Mouse (Mus musculus) brain, embryonic 18.5 days (tissue): ENCODE measurements around the gene Adamts9.

Experiments
- DNase-seq: peaks from one replicate; pipeline ENCODE4 v3.0.0-alpha.2; 2012; ENCODE audit warnings: low read depth, low spot score

The Adamts9 gene

DNA sequence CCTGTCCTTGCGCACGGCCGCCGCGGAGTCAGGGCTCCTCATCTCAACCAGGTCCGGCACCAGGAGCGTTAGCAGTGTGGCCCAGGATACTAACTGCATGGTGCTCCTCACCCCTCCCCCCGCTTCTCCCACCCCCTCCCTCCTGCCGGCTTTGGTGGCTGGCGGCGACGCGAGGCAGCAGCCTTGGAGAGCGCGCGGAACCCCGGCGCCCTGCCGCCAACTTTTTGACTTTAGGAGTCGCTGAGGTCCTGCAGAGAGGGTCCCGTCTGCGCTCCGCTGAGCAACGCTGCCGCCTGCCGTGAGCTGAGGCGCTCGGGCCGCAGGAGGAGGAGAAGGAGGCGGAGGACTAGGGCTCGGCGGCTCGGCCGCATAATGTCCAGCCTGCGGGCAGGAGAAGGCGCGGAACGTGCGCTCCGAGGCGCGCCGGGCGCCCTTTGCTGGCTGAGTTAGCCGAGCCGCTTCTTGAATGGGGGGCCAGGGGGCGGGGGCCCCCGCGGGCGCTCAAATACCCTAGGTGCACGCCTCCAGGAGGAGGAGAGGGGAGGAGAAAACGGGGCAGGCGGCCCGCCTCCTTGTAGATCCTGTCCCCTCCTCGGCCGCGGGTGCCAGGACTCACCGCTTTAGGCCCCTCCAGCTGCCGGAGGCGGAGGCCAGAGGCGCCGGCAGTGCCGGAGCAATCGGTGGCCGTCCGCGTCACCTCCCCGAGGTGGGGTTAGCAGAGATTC, at the start of gene Adamts9:
Gene Adamts9, minus strand, starts transcription at position 436 of the 725 bp plus-strand sequence.
- DNase-seq, result no peak

DNA sequence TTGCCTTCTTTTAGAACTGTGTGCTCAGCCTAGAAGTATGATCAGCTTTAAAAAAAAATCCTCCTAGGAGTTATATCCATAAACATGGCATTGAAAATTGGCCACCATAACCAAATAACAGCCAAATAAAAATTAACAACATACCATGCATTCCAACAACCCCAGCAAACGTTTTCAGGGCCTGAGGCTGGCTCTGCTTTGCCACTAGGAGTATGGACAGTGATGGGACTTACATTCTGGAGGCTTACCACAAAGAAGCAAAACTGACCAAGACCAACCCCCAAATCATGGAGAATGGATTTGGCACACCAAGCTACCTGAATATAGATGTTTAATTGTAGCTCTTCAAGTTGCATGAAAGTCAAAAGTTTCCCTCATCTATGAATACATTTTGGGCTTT, 48.3 kb upstream of the Adamts9 start:
- DNase-seq, result no peak

DNA sequence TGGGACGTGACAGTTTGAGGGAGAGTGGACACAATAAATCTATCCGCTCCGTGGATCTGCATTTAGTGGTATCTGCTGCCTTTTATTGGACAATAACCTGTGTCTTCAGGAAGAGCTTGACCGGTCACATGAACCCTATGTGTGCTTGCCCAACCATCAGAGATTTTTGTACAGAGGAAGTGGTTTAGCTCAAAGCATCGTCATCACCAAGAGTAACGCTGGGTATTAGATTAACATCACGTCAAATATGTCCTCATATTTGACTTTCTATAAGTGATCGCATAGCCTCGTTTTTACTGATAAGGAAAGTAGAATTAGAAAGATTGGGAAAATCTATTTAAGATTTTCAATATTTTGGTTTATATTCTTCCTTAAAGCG, 45.3 kb upstream of the Adamts9 start:
- no peak for DNase-seq

GRCm38 (mm10) chr6:92987846-92988619, 44.7 kb upstream of the Adamts9 start:
- DNase-seq, result no peak

DNA sequence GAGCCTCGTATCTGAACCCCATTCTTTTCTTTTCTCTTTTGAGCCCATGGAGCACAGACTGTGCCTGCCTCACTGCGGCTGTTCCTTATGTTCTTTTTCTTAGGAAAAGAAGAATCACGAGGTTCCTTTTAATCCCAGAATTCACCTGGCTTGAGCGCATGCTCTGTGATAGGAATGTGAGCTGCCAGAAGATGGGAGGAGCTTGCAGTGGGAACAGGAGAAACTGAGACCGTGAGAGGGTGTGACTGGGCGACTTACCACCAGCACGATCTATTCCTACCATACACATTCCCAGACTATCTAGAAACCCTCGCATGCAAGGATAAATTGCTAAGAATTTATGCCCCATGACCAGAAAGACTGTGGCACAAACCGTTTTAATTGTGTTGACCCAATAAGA, 44.1 kb upstream of the Adamts9 start:
- DNase-seq, result no peak

DNA sequence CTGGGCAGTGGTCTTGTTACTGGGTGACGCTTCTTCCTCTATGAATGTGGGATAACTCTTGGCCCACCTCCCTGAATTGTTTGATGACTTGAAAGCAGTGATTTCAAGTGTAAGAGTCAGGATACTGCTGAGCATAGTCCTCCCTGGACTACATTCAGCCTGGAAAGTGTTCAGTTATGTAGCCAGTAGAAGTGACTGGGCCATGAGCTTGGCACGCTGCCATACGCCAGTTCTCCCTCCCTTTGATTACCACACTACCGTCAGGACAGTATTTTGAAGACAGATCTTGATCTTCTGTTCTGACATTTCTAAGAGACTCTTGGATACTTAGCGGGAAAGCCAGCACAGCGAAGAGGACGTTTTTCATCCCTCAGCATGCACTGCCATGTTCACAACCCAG, 40.1 kb upstream of the Adamts9 start:
- DNase-seq, result no peak

- DNase-seq, result no peak
These were observed 38.3 kb upstream of the Adamts9 start for GRCm38 (mm10) chr6:92981451-92982186.

GRCm38 (mm10) chr6:92973340-92973739, 30.0 kb upstream of the Adamts9 start:
- DNase-seq, result no peak

DNA sequence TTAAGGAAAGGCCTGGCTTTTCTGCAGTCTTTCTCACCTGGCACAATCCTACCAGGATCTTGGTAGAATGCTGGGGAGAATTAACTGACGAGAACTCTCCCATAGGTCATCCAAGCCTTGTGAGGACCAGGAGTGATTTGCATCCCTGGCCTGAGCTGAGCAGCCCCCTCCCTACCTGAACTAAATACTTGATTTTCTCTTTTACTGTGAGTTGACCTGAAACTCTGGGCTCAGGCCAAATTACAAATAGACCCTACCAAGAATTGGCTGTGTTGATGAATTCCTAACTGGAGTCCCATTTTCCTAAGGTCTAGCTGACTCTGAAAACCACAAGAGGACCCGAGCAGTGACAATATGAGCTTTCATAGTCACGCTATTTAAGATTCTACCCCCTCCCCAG, 25.4 kb upstream of the Adamts9 start:
- DNase-seq, result no peak

DNA sequence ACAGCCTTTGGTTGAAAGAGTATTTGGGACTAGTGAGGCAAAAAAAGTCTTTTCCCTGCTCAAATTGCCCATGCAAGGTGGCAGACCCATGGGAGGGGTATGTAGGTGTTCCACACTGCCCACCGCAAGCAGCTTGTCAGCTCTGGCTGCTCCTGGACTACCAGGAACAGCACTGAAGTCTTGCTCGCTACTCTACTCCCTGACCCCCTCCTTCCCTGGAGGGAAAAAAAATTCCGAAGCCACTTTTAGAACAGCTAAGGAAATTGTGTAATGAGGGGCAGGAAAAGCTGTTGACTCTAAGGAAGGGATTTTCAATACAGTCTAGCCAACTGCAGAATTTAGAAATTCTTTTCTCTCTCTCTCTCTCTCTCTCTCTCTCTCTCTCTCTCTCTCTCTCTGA, 24.9 kb upstream of the Adamts9 start:
- no peak for DNase-seq

- no peak for DNase-seq
These were observed 19.7 kb upstream of the Adamts9 start for GRCm38 (mm10) chr6:92962966-92963365.

GRCm38 (mm10) chr6:92960997-92961396, 17.7 kb upstream of the Adamts9 start:
- DNase-seq, result no peak

DNA sequence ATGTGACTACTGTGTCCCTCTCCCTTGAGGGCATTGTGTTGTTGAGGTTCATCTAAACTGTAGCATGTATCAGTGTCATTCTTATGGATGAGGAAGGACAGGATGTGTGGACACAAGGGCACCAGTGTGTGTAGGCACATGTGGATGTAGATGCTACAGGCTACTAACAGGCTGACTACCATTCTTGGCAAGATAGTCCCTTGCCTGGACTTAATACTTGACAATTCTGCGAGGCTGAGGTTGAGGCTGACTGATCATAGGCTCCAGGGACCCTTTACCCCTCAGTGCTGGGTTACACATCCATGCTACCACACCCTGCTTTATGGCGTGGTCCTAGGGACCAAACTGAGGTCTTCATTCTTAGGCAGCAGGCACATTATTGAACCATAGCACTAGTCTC, 16.1 kb upstream of the Adamts9 start:
- no peak for DNase-seq

- no peak for DNase-seq
These were observed 4.2 kb upstream of the Adamts9 start for GRCm38 (mm10) chr6:92947337-92948042.

GRCm38 (mm10) chr6:92944711-92945110, 1.4 kb upstream of the Adamts9 start:
- DNase-seq, result no peak

DNA sequence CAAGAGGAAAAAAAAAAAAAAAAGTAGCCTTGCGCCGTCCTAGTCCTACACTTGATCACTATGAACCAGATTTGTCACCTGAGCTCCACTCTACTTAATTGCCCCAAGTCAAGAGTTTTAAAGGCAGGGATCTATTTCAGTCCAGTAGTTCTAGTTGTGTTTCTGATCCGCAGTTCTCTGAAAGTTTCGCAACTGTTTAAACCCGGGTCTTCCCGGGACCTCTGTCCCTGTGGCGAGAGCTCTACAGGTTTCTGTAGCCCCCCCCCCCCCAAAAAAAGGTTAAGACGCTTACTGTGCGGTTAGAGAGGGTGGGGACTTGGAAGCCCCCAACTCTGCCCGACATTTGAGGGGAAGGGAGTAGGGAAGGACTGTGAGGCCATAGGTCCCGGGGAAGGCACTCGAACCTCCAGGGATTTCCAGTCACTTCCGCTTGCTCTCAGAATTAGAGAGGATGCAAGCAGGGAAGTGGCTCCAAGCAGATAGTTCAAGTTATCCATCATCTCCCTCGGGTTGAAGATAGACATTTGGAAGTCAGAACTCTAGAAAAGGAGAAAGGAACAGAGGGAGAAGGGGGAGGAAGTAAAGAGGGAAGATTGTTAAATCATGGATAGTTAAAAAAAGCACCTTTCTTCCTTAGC, 875 bp upstream of the Adamts9 start:
- DNase-seq, result no peak

GRCm38 (mm10) chr6:92941756-92942420, 1.4 kb downstream of the Adamts9 start:
- DNase-seq, result no peak

GRCm38 (mm10) chr6:92941281-92941731, 2.0 kb downstream of the Adamts9 start:
- DNase-seq, result no peak

DNA sequence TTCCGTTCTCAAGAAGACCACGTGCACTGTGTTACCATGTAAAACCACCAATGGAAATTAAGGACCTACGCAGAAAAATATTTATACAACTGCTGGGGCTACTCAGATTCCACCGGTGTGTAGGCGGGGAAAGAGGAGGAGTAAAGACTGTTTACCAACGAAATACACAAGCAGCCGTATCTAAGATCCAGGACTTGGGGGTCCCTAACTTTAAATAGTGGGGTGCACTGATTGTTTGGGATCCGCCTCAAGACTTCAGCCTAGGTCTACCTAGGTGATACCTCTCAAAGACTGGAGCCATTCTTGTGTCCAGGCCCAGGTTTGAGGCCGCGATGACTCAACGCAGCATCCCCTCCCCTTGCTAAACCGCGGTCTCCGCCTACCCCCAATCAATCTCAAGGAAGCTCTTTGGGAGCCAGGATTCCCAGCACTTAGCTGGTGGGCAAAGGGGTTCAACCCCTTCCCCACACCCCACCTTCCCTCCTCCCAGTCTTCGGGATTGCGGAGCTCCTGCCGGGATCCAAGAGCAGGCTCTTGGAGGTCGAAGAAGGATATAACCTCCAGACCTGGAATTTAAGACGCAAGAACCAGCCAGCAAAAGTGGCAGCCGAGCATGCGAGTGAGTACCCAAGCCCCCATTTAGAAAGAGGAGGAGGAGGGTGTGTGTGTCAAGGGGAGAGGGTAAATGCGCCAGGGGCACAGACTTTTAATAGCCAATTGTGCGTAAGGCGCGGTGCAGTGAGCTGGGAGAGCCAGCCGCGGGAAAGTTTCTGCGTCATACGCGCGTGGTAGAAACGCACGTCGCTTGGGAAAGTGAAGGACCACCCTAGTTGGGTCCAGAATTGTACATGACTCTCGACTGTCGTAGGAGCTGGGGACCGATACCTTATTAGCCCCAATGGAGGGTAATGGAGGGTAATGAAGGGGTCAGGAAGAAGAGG, 2.8 kb downstream of the Adamts9 start:
- DNase-seq, result no peak

- DNase-seq, result no peak
These were observed 15.0 kb downstream of the Adamts9 start for GRCm38 (mm10) chr6:92928261-92928660.
